Mouse (Mus musculus) embryonic facial prominence, embryonic 10.5 days (tissue): Measurements from ENCODE around the gene Rmdn3. TPM values are rescaled to one million over a fixed set of nuclear protein-coding genes. Genes with fewer than 3 reads are reported as not detected.

ENCODE experiments used
- DNase-seq: peaks from one replicate; pipeline ENCODE4 v3.0.0-alpha.2; 2017; ENCODE audit warnings: low spot score
- H3K27ac ChIP-seq: fragments of 300-500 bp; sonication (generic); replicated peaks from 2 replicates; pipeline ENCODE4 v1.5.1; 2016; ENCODE audit warnings: mild to moderate bottlenecking
- H3K27me3 ChIP-seq: fragments of 300-500 bp; sonication (generic); replicated peaks from 2 replicates; pipeline ENCODE4 v1.6.1; 2016; ENCODE audit warnings: low read depth, mild to moderate bottlenecking; ENCODE audit not compliant: poor library complexity, severe bottlenecking
- H3K36me3 ChIP-seq: fragments of 300-500 bp; sonication (generic); replicated peaks from 2 replicates; pipeline ENCODE4 v1.6.1; 2016; ENCODE audit warnings: mild to moderate bottlenecking, moderate library complexity
- H3K4me1 ChIP-seq: fragments of 300-500 bp; sonication (generic); 2 replicates; pipeline ENCODE4 v1.6.1; 2016
- H3K4me3 ChIP-seq: fragments of 300-500 bp; sonication (generic); 2 replicates; pipeline ENCODE4 v1.5.1; 2016; ENCODE audit warnings: mild to moderate bottlenecking, moderate library complexity
- H3K9me3 ChIP-seq: fragments of 300-500 bp; sonication (generic); 2 replicates; pipeline ENCODE4 v1.6.1; 2016; ENCODE audit warnings: mild to moderate bottlenecking
- WGBS: fragments of 180-500 bp; shearing (Covaris S2); methylation state at CpG from one replicate; pipeline ENCODE4 v1.1.7; 2016; 5-methylcytosine and 5-hydroxymethylcytosine counted together
- polyA plus RNA-seq: library from polyadenylated mRNA; unstranded; fragments of >200 nt; fragmentation: Nextera tagmentation; extraction: Ambion mirVana; gene quantifications from 2 replicates; pipeline ENCODE4 v1.2.1, GENCODE M21; 2016

The Rmdn3 gene
- polyA plus RNA-seq, 1 experiment from 2014 or later = 47.3 TPM

DNA sequence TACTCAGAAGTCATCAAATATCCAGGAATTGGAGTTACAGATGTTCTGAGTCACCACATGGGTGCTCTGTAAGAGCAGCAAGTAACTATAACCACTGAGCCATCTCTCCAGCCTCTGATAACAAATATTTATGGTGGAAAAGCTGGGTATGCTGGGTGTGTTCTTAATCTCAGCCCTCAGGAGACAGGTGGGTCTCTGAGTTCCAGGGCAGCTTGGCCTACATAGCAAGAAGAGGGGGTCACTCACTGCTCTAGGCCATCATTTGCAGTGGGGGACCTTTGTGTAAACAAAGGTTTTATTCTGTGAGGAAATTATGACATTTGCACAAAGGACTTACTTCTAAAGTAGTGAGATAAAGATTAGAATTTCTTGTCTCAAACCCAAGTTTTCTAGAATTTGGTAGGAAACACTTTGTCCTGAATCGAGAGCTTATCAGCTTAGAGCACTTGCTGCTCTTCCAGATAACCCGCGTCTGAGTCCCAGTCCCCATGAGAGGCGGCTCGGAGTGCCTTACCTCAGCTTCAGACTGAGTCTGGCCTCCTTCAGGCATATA, 20.4 kb downstream of the Rmdn3 start:
- no peak for DNase-seq
- Histone ChIP-seq H3K36me3 (peaks cover 99% of the 10 kb centered on the region), H3K27ac (no peak overlapping the region), H3K9me3 (no peaks in the 10 kb centered on the region), H3K4me3 (no peak overlapping the region), H3K4me1 (no peaks in the 10 kb centered on the region), H3K27me3 (no peaks in the 10 kb centered on the region)
- 85% methylated on average over 5 of the region's 5 CpGs for WGBS

DNA sequence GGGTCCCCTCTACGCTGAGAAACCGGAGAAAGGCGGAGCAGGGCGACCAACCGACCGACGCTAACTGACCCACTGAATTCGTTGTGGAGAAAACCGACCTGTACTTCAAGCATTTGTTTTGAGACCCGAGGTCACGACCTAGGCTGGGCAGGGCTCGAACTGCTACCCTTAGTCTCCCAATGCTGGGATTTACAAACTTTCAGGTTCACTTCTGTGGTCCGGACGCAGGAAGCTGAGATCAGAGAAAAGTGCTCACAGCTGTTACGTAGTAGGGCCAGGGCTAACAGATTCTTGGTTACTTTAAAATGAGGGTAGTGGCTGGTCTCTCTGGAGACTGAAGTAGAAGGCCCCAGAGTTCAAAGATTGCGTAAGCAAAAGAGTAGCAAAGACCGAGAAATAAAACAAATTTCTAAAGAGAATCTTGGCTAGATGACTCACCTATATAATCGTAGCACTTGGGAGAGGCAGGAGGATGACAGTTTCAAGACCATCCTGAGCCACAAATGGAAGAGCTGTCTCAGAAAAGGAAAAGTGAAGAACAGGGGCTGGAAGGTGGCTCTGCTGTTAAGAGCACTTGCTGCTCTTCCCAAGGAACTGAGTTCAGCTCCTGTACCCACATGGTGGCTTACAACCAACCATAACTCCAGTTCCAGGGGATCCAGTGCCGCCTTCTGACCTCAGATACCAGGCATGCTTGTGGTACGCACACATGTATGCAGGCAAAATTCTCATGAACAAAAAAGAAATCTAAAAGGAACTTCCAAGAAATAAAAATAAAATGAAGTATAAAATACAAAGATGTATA, 43.5 kb downstream of the Rmdn3 start:
- WGBS = 16% methylated on average over 20 of the region's 20 CpGs
- Histone ChIP-seq H3K4me3 (peak overlapping the region; percentile 76), H3K27ac (peak overlapping the region; percentile 86), H3K4me1 (peaks cover 14% of the 10 kb centered on the region), H3K27me3 (no peaks in the 10 kb centered on the region), H3K36me3 (peaks cover 46% of the 10 kb centered on the region), H3K9me3 (no peaks in the 10 kb centered on the region)
- DNase-seq = no peak

DNA sequence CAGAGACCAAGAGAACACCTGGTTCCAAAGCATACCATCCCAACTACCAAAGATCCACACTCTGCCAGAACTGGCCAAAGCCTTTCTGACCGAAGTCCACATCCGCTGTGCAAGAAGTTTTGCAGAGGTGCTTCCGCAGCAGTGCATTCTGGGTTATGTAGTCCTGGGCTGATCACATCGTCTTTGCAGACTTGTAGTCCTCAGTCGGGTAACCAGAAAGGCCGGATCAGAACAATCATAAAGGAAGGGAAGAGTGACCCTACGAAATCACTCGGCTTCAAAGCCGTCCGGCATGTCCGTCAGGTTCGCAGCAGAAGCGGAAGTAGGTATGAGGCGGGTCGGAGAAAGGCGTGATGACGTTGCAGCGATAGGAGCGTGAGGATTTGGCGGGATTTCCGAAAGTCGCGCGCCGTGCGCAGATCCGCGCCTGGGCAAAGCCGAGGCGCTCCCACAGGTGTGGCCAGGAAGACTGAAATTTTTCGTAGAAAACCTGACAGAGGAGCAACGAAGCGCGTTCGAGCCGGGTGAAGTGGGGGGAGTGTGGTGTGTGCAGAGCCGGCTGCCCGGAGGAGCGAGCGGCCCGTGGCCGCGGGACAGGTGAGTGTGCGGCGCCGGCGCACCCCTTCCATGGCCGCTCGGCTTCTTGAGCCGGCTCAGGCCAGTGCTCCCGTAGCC, 44.3 kb downstream of the Rmdn3 start, which contains the start of gene Rad51:
TSS of gene Rad51 (plus strand) at position 356 of the 675 bp plus-strand sequence.
- no peaks in the 10 kb centered on the region for H3K9me3 ChIP-seq
- peak; percentile 90 for DNase-seq
- whole genome bisulfite sequencing = under 1% methylated on average over 51 of the region's 51 CpGs

DNA sequence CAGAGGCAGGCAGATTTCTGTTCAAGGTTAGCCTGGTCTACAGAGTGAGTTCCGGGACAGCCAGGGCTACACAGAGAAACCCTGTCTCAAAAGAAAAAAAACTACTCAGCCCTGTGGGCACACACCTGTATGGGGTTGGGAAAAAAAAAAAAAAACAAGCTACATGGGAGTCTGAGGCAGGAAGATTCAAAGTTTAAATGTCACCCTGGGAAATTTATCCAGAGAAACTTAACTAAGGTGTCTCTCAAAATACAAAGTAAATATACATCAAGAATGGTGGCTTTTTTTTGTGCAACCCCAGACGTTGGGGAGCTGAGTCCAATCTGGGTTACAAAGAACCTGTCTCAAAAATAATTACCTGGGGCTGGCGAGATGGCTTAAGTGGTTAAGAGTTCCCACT, 45.8 kb downstream of the Rmdn3 start:
- 87% methylated on average over 3 of the region's 3 CpGs for WGBS

More for the DNA sequence above, 44.3 kb downstream of the Rmdn3 start, which contains the start of gene Rad51:
- Histone ChIP-seq H3K27me3 (no peaks in the 10 kb centered on the region), H3K27ac (peak within 1 kb of the TSS; percentile 86), H3K4me3 (peak within 1 kb of the TSS; percentile 76), H3K4me1 (peaks cover 14% of the 10 kb centered on the region), H3K36me3 (peaks cover 46% of the 10 kb centered on the region)

DNA sequence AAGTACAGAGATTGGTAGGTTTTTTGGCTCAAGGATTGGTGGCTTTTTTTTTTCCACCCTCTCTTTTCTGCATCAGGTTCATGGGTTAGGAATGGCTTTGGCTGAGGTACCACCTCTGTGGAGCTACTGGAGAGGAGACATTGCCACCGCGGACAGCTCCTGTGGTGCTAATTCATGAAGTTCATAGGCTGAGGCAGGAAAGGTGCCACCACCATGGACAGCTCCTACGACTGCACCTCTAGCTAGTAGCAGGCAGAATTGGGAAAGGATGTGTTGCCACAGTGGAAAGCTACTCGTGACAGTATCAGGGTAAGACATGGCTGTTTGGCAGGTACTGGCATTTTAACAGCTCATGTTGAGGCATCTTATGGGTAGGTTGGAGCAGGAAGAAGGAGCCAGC, 48.3 kb downstream of the Rmdn3 start:
- Histone ChIP-seq H3K36me3 (peaks cover 49% of the 10 kb centered on the region), H3K9me3 (no peaks in the 10 kb centered on the region), H3K4me1 (peaks cover 7% of the 10 kb centered on the region), H3K27me3 (no peaks in the 10 kb centered on the region), H3K27ac (no peak overlapping the region), H3K4me3 (no peak overlapping the region)
- WGBS = 60% methylated on average over 4 of the region's 4 CpGs
- DNase-seq = peak; percentile 62

More for the DNA sequence above, 45.8 kb downstream of the Rmdn3 start:
- Histone ChIP-seq H3K4me3 (no peak overlapping the region), H3K27me3 (no peaks in the 10 kb centered on the region), H3K4me1 (peaks cover 14% of the 10 kb centered on the region), H3K36me3 (peaks cover 41% of the 10 kb centered on the region), H3K9me3 (no peaks in the 10 kb centered on the region), H3K27ac (no peak overlapping the region)
- no peak for DNase-seq

DNA sequence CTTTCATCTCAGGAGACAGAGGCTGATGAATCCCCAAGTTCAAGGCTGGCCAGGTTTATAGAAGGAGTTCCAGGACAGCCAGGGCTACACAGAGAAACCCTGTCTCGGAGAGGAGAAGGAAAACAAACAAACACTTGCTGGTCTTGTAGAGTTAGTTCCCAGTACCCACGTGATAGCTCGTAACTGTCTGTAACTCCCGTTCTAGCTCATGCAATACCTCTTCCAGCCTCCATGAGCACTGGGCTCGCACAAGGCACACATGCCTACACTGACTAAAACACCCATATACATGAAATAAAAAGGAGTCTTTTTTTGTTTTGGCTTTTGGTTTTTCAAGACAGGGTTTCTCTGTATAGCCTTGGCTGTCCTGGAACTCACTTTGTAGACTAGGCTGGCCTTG, 50.3 kb downstream of the Rmdn3 start:
- Histone ChIP-seq H3K4me3 (no peak overlapping the region), H3K36me3 (peaks cover 69% of the 10 kb centered on the region), H3K9me3 (no peaks in the 10 kb centered on the region), H3K4me1 (no peaks in the 10 kb centered on the region), H3K27me3 (no peaks in the 10 kb centered on the region), H3K27ac (no peak overlapping the region)
- 78% methylated on average over 5 of the region's 5 CpGs for WGBS
- DNase-seq = no peak

DNA sequence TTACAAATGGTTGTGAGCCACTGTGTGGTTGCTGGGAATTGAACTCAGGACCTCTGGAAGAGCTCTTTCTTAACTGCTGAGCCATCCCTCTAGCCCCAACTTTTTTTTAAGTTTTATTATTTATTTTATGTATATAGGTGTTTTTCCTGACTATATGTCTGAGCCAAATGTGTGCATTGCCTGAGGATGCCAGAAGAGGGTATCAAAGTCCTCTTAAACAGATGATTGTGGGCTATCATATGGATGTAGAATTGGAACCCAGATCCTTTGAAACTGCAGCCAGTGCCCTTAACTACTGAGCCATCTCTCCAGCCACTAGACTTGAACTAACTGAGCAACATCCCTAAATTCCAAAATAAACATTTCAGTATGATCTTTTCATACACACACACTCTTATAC, 55.3 kb downstream of the Rmdn3 start:
- H3K9me3 ChIP-seq = no peaks in the 10 kb centered on the region
- no peaks in the 10 kb centered on the region for H3K27me3 ChIP-seq
- H3K4me3 ChIP-seq = no peak overlapping the region
- peaks cover 75% of the 10 kb centered on the region for H3K36me3 ChIP-seq
- DNase-seq = no peak
- no peaks in the 10 kb centered on the region for H3K4me1 ChIP-seq
- H3K27ac ChIP-seq = no peak overlapping the region

Other genes with a start within 250 kb of the Rmdn3 start
- gene Chst14, start 230.5 kb downstream of the Rmdn3 start, polyA plus RNA-seq = 20.8 and 22.2 TPM in 2 replicates
- gene Ccdc32, start 127.6 kb downstream of the Rmdn3 start, polyA plus RNA-seq = 19.9 and 20.5 TPM in 2 replicates
- gene Rpusd2, start 122.2 kb downstream of the Rmdn3 start, polyA plus RNA-seq = 7.3 and 8.0 TPM in 2 replicates
- 54.0 and 58.3 TPM in 2 replicates for gene Knl1, start 109.9 kb downstream of the Rmdn3 start, polyA plus RNA-seq
- gene Rad51, start 44.2 kb downstream of the Rmdn3 start, polyA plus RNA-seq = 90.9 and 94.1 TPM in 2 replicates
- 5.3 and 6.1 TPM in 2 replicates for gene Gchfr, start 10.7 kb upstream of the Rmdn3 start, polyA plus RNA-seq
- gene Gm14137, start 17.5 kb upstream of the Rmdn3 start, polyA plus RNA-seq = 0.77 and 1.0 TPM in 2 replicates
- gene Zfyve19, start 51.6 kb upstream of the Rmdn3 start, polyA plus RNA-seq = 52.9 and 58.5 TPM in 2 replicates
- gene Dnajc17, start 51.8 kb upstream of the Rmdn3 start, polyA plus RNA-seq = 25.2 and 25.4 TPM in 2 replicates
- 0.20 TPM in 2 replicates for gene Ppp1r14d, start 72.9 kb upstream of the Rmdn3 start, polyA plus RNA-seq
- 11.1 and 11.4 TPM in 2 replicates for gene Spint1, start 80.3 kb upstream of the Rmdn3 start, polyA plus RNA-seq
- gene Rhov, start 114.2 kb upstream of the Rmdn3 start, polyA plus RNA-seq = 0.74 and 2.5 TPM in 2 replicates
- gene Vps18, start 131.7 kb upstream of the Rmdn3 start, polyA plus RNA-seq = 23.1 and 25.1 TPM in 2 replicates
- 4.4 and 4.6 TPM in 2 replicates for gene Dll4, start 168.8 kb upstream of the Rmdn3 start, polyA plus RNA-seq
- 0.90 and 1.1 TPM in 2 replicates for gene Chac1, start 194.2 kb upstream of the Rmdn3 start, polyA plus RNA-seq